Mouse (Mus musculus) testis, postnatal 14 days (tissue): Measurements from ENCODE around the gene Nlrp9b.
"Not testable (repeated sequence)": the region's sequence is repeated elsewhere in the genome, so short reads cannot be mapped to it uniquely, and the experiment has no call there.

Source experiments
- DNase-seq: peaks from one replicate; pipeline ENCODE4 v3.0.0; 2021; ENCODE audit warnings: low spot score

Nlrp9b gene

GRCm38 (mm10) chr7:19991165-19991564, at the start of gene Nlrp9b:
Gene Nlrp9b (plus strand): TSS chr7:19991465.
- DNase-seq: not testable (repeated sequence)

- no peak for DNase-seq
Observed at GRCm38 (mm10) chr7:19944709-19945108, 46.6 kb upstream of the Nlrp9b start.

- no peak for DNase-seq
Observed at GRCm38 (mm10) chr7:19945201-19945600, 46.1 kb upstream of the Nlrp9b start.

GRCm38 (mm10) chr7:19945821-19946515, 45.3 kb upstream of the Nlrp9b start:
- DNase-seq: no peak

- no peak for DNase-seq
Observed at GRCm38 (mm10) chr7:19948956-19949355, 42.3 kb upstream of the Nlrp9b start.

- no peak for DNase-seq
Observed at GRCm38 (mm10) chr7:19949996-19950395, 41.3 kb upstream of the Nlrp9b start.

GRCm38 (mm10) chr7:19950589-19950988, 40.7 kb upstream of the Nlrp9b start, which contains the start of gene Igsf23:
Gene Igsf23 (minus strand): TSS chr7:19950756.
- no peak for DNase-seq

GRCm38 (mm10) chr7:19952320-19952986, 38.8 kb upstream of the Nlrp9b start:
- DNase-seq: no peak

- no peak for DNase-seq
Observed at GRCm38 (mm10) chr7:19953054-19953453, 38.2 kb upstream of the Nlrp9b start.

- no peak for DNase-seq
Observed at GRCm38 (mm10) chr7:19955861-19956260, 35.4 kb upstream of the Nlrp9b start.

- DNase-seq: peak; percentile 77
Observed at GRCm38 (mm10) chr7:19956341-19956781, 34.9 kb upstream of the Nlrp9b start.

- DNase-seq: no peak
Observed at GRCm38 (mm10) chr7:19962423-19962822, 28.8 kb upstream of the Nlrp9b start.

- DNase-seq: no peak
Observed at GRCm38 (mm10) chr7:19964985-19965579, 26.2 kb upstream of the Nlrp9b start, which contains the start of gene Ceacam20. Gene Ceacam20 (plus strand): TSS chr7:19965412.

GRCm38 (mm10) chr7:19969106-19969505, 22.2 kb upstream of the Nlrp9b start:
- no peak for DNase-seq

- no peak for DNase-seq
Observed at GRCm38 (mm10) chr7:19969541-19970090, 21.6 kb upstream of the Nlrp9b start.

- no peak for DNase-seq
Observed at GRCm38 (mm10) chr7:19970196-19970595, 21.1 kb upstream of the Nlrp9b start.

- DNase-seq: no peak
Observed at GRCm38 (mm10) chr7:19971516-19971915, 19.7 kb upstream of the Nlrp9b start.

- DNase-seq: not testable (repeated sequence)
Observed at GRCm38 (mm10) chr7:19996721-19997120, 5.5 kb downstream of the Nlrp9b start.

GRCm38 (mm10) chr7:20009987-20010386, 18.7 kb downstream of the Nlrp9b start:
- DNase-seq: no peak

GRCm38 (mm10) chr7:20064100-20064499, 72.8 kb downstream of the Nlrp9b start:
- not testable (repeated sequence) for DNase-seq

GRCm38 (mm10) chr7:20078118-20078517, 86.9 kb downstream of the Nlrp9b start:
- DNase-seq: not testable (repeated sequence)

- not testable (repeated sequence) for DNase-seq
Observed at GRCm38 (mm10) chr7:20099380-20099779, 108.1 kb downstream of the Nlrp9b start, which contains the start of gene Vmn1r91. Gene Vmn1r91 (plus strand): TSS chr7:20099680.
